Mouse (Mus musculus): Measurements from ENCODE around the gene Ppcs.

DNA sequence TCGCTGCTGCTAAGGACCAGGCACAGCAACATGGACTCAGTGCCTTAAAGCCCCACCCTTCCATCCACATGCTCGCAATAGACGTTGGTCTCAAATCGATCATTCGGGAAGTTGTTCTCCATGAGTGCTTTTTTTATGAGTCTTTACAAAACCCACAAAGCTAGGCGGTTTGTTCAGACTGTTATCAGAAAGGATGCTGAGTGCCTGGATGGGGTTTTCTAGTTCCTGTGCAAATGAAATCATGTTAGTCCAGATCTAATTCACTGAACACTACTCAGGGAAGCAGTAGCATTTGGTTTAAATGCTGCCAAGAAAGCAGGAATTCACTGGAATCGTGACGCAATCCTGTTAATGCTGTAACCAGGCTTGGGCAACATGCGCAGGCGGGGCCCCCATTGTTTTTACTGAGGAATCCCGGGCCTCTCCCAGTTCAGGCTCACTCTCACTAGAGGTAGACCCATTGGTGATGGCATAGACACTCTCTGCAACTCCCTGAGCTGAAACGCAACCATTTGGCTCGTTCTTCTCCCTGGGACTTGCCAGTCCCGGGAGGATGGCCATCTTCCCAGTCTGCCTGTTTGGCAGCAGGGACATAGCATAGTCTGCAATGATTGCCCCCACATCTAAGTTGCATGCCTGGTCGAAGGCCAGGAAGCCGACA is 45.6 kb upstream of the Ppcs start:
- TF ChIP-seq POLR2A (IDR thresholded peaks at IDR 0.05; ENCODE audit: borderline replicate concordance, extremely low read depth, low read depth, low read length) (no peak), CTCF (IDR thresholded peaks at IDR 0.05; ENCODE audit: insufficient read depth, low read length) (no peak)

All from lung, adult 2 months (tissue).